Mouse (Mus musculus): Measurements from ENCODE around the gene Gm5475.
"Not testable (repeated sequence)": the region's sequence is repeated elsewhere in the genome, so short reads cannot be mapped to it uniquely, and the experiment has no call there.

Gm5475 gene

GRCm38 (mm10) chr15:100421758-100422197 lies at the start of gene Gm5475:
TSS of gene Gm5475 (plus strand) at chr15:100422147.
- not testable (repeated sequence) for DNase-seq

GRCm38 (mm10) chr15:100375066-100375465 lies 46.9 kb upstream of the Gm5475 start:
- peak; percentile 67 for DNase-seq

DNA sequence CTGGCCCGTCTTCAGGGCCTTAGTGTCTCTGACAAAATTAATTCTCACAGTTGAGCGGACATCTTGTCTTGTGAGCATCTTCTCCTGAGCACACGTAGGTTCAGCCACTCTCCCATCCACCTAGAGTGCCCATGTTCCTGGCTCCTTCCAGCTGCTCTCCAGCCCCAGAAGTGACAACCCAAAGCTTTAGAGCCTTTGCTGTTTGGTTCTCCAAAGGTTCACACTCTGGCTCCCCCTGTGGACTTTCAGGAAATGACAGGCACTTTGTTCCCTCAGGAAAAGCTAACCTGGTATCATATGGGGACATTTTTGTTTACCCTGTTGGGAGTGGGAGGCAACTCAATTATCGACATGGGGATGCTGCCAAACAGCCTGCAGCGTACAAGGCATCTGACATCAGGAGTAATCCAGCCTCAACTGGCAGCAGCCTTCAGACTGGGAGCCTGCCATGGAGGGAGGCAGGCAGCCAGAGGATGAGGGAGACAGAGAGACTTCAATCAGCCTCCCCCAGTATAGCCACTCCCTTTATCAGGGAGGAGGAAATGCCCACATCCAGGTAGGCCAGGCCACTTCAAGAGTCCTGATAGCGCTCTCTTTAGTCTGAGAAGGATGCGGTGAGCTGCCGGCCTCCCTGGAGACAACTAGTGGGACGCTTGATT lies 44.0 kb upstream of the Gm5475 start:
- not testable (repeated sequence) for DNase-seq

DNA sequence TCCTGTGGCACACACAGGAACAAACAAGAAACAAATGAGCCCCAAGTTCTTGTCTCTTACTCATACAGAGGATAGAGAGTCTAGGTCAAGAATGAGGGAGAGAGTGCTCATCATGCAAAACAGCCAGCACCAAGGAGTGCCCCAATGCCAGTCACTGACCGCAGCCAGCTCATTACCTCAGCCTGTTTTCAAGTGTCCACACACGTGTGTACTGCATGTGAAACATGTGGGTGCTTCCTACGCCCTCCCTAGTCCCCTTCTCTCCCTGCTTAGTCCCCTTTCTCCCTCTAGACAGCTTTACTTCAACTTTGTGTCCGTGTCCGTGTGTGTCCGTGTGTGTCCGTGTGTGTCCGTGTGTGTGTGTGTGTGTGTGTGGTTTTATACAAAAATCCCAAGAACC lies 42.3 kb upstream of the Gm5475 start:
- DNase-seq = no peak

GRCm38 (mm10) chr15:100380104-100380503 lies 41.8 kb upstream of the Gm5475 start:
- no peak for DNase-seq

DNA sequence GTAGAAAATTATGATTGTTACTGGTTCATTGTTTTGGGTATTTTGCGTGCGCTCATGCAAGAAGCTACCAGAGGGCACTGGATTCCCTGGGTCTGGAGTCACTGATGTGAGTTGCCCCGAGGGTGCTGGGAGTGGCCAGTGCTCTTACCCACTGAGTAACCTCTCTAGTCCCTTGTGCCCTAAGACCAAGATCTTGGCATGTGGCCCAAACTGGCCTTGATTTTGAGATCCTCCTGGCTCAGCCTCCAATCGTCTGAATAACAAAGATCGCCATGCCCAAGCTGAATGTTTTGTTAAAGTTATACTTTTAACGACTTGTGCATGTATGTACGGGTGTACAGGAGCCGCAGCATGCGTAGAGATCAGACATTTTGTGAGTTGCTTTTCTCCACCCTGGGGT lies 36.2 kb upstream of the Gm5475 start:
- DNase-seq = no peak

DNA sequence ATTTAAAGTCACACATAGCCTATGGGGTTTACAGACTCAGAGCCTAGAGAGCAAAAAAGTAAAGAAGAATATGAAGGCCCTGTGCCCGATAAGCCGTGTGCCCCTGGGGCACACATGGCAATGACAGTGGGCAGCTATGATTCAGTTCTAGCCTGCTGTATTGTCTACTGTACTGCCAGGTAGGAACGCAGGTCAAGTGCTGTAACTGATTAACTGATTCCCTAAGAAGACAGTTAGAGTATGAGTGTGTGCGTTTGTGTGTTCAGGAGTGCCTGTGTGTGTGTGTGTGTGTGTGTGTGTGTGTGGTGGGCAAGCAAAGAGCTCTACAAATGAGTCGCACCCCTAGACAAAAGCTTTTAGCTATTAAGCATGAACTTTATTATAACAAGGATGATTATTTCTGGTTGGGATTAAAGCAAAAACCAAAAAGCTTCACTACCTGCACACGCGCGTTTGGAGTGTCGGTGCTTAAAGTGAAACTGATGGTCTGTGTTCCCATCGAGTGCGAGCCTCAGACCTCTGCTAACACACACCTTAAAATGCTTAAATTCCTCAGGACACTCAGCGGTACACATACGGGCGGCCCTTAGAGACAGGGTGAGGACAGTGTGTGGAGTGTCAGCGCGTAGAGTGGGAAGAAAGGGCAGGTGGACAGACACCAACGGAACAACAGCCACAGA lies 34.3 kb upstream of the Gm5475 start:
- DNase-seq = no peak

GRCm38 (mm10) chr15:100388224-100388835 lies 33.6 kb upstream of the Gm5475 start:
- DNase-seq = peak; percentile 54

DNA sequence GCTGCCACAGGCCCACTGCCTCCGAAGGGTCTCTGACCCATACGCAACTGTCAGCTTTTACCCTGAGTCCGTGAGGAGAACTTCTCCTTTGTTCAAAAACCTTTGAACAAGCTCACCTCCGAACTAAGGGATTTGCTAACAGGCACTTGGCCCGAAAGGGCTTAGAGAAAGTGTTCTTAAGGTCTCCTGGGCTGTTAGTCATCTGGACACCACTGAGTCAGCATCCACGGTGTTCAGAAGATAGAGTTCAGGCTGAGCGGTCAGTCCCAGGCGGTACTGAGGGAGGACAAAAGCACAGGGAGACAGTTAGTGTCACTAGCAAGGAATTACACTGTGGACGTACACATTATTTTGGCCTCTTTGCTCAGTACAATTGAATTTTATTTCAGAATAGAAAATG lies 33.1 kb upstream of the Gm5475 start:
- DNase-seq = no peak

- no peak for DNase-seq
These were observed 30.9 kb upstream of the Gm5475 start for GRCm38 (mm10) chr15:100391066-100391465.

GRCm38 (mm10) chr15:100391599-100391998 lies 30.3 kb upstream of the Gm5475 start:
- no peak for DNase-seq

GRCm38 (mm10) chr15:100393016-100393415 lies 28.9 kb upstream of the Gm5475 start:
- DNase-seq = no peak

GRCm38 (mm10) chr15:100395561-100395960 lies 26.4 kb upstream of the Gm5475 start:
- no peak for DNase-seq

- no peak for DNase-seq
These were observed 21.2 kb upstream of the Gm5475 start for GRCm38 (mm10) chr15:100400592-100401250.

- DNase-seq = no peak
These were observed 20.1 kb upstream of the Gm5475 start for GRCm38 (mm10) chr15:100401811-100402210.

DNA sequence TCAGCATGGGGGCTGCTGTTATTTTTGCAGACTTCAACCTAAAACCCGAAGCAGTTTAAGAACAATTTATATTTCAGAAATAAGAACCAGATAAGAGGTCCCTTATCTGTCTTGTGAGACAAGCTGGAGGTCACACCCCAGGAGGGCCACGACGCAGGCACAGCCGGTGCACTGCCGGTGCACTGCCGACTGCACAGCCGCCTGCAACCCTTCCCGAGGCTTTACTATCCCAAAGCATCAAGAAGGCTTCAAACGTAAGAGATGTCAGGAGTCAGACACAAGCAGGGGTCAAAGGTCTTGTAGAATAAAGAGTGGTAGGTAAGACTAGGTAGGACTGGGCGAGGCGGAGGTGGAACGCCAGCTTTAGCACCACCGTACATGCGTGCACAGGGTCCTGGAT lies 19.6 kb upstream of the Gm5475 start:
- DNase-seq = no peak

DNA sequence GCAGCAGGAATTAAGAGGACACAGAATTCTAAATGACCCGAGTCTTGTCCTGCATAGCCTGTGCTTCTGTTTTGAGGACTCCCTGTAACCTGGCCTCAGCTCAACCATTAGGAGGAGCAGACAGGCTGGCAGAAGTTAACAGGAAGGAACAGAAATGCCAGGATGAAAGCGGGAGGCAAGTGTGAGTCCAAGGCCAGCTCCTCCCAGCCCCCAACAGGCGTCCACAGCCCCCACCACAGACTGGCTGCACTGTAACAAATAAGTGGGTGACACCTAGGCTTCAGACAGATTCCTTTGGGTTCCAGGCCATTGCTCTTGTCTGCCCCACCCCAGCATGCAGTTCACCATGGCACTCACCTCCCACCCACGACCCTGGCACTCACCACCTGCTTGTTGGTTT lies 19.1 kb upstream of the Gm5475 start:
- DNase-seq = no peak

DNA sequence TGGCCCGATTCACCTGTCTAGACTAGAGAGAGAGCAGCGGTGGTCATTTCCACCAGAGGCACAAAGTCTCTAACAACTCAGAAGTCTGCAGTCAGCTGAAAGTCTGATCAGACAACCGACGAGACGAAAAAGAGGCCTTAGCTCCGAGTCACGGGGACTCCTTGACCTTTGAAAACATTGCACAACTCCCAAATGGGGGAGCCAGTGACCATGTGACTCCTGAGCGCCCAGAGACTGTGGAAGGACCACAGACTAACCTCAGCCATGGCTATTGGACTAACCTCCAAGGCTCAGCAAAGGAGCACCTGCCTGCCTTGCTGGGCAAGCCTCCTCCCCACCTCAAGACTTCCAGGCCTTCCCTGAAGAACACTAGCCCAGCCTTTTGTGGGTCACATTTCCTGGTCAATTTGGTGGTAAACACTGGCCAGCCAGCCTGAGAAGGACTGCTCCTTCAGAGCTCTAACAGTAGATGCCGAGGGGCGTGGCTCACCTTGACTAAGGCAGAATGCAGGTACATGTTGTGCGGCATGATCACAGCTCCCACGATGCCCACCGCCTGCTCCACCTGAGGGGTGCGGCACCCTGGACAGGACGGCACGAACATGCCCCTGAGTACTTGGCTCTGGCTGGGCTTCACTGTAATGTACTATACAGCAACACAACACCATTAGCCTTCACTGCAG lies 18.5 kb upstream of the Gm5475 start:
- DNase-seq = no peak

DNA sequence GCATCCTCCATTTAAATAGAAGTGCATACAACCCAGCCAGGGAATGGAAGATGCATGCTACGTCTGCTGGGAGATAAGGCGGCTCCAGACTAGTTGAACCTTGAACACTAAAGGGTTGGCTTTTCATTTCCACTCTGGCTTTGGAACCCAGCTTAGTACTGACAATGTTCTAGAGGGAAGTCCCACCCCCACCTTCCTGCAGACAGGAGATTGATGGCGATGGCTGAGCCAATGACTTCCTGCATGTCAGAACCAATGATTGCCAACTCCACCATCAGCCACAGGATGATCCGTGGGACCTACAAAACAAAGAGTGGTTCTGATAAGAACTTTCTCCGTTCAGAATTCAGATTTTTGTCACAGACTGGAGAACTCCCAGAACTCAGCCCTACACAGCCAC lies 15.9 kb upstream of the Gm5475 start:
- DNase-seq = no peak

DNA sequence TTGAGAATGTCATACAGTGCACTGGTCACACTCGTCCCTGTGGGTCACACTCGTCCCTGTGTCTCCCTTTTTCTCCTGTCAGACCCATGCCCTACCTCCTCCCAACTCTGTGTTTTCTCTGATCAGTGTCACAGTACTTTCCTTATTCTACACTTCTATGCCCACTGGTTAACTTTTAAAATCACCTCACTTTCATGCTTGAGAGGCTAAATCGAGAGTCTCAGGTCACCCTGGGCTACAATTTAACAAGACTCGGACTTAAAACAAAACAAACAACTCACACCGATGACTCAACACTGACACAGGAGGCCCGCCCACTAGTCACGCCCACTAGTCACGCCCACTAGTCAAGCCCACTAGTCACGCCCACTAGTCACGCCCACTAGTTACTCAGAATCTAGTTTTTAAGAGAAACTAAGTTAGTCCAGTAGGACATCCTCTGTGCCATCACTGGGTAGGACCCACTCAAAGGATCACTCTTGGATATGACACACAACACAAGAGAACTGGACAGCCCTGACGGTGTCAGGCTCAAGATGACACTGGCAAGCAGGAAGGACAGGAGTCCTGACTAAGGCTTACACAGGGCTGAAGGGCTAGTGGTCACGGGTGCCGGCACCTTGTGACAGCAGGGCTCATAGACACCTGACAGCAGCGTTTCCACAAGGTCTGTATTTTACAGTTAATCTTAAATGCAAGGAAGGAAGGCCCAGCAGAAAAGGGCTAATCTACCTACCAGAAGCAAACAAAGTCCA lies 10.9 kb upstream of the Gm5475 start:
- no peak for DNase-seq

GRCm38 (mm10) chr15:100411731-100412130 lies 10.2 kb upstream of the Gm5475 start:
- no peak for DNase-seq

GRCm38 (mm10) chr15:100413306-100413705 lies 8.6 kb upstream of the Gm5475 start:
- no peak for DNase-seq
